Mouse (Mus musculus): Measurements from ENCODE around the gene Krt82. TPM values are rescaled to one million over a fixed set of nuclear protein-coding genes. Genes with fewer than 3 reads are reported as not detected.
A peak's percentile ranks its signal among the peaks of the same experiment; 100 is the strongest.

Krt82 gene
- not detected in 2 replicates for polyA plus RNA-seq (2015; fragmentation: Nextera tagmentation; extraction: Ambion mirVana)

DNA sequence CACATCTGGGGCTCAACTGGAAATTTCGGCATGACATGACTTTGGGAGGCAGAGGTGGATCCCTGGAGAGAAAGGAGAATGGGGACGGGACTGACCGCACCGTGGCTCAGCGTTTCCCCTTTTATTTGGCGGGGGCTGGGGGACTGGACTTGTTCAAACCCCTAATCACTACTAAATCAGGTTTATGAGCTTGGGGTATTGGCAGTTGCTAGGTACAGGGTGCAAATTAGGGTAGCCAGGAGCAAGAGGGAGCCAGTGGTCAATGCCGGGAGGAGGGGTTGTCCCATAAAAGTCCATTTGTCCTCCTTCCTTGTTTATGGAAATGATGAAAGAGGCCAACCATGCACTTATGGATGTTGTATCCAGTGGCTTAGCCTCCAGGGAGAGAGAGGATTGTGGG, at the start of gene Krt82:
Krt82 (minus strand) TSS at position 101 of the 400 bp plus-strand sequence.
- no peak within 1 kb of the TSS for H3K9ac ChIP-seq (replicated peaks; ENCODE audit: low read length)
- WGBS, result 59% methylated on average over 7 of the region's 7 CpGs

GRCm38 (mm10) chr15:101599123-101599522, 48.7 kb upstream of the Krt82 start:
- Histone ChIP-seq H3K27ac (ENCODE audit: low read length) (no peak overlapping the region), H3K4me3 (ENCODE audit: low read length) (no peak overlapping the region), H3K4me1 (ENCODE audit: insufficient read depth, low read length) (no peaks in the 10 kb centered on the region; the same call in 1 of the 2 replicates), H3K9ac (replicated peaks; ENCODE audit: low read length) (no peak overlapping the region), H3K4me2 (replicated peaks; ENCODE audit: low read depth, low read length) (no peak overlapping the region), H3K9me3 (ENCODE audit: low read length) (no peaks in the 10 kb centered on the region), H3K27me3 (ENCODE audit: insufficient read depth, low read length) (no peaks in the 10 kb centered on the region), H3K36me3 (ENCODE audit: insufficient read depth, low read length) (no peaks in the 10 kb centered on the region)
- 45% methylated on average over 6 of the region's 6 CpGs for WGBS
- no peak for ATAC-seq (ENCODE audit: low FRiP score, low TSS enrichment)

More for the DNA sequence above, at the start of gene Krt82:
- no peaks in the 10 kb centered on the region for H3K36me3 ChIP-seq (ENCODE audit: insufficient read depth, low read length)
- H3K4me3 ChIP-seq (ENCODE audit: low read length), result no peak within 1 kb of the TSS
- no peak for ATAC-seq (ENCODE audit: low FRiP score, low TSS enrichment)
- H3K9me3 ChIP-seq (ENCODE audit: low read length), result no peaks in the 10 kb centered on the region
- H3K4me1 ChIP-seq (ENCODE audit: insufficient read depth, low read length), result 0 out of 2 replicates have a peak, but pooled peaks cover 3% of the 10 kb centered on the region
- H3K4me2 ChIP-seq (replicated peaks; ENCODE audit: low read depth, low read length), result no peak within 1 kb of the TSS
- H3K27me3 ChIP-seq (ENCODE audit: insufficient read depth, low read length), result peaks cover 17% of the 10 kb centered on the region; the same call in 1 of the 2 replicates
- H3K27ac ChIP-seq (ENCODE audit: low read length), result no peak within 1 kb of the TSS

GRCm38 (mm10) chr15:101588216-101588615, 37.7 kb upstream of the Krt82 start:
- Histone ChIP-seq H3K9ac (replicated peaks; ENCODE audit: low read length) (no peak overlapping the region), H3K4me3 (ENCODE audit: low read length) (no peak overlapping the region), H3K27me3 (ENCODE audit: insufficient read depth, low read length) (no peaks in the 10 kb centered on the region), H3K36me3 (ENCODE audit: insufficient read depth, low read length) (no peaks in the 10 kb centered on the region), H3K9me3 (ENCODE audit: low read length) (no peaks in the 10 kb centered on the region), H3K4me1 (ENCODE audit: insufficient read depth, low read length) (no peaks in the 10 kb centered on the region), H3K27ac (ENCODE audit: low read length) (no peak overlapping the region), H3K4me2 (replicated peaks; ENCODE audit: low read depth, low read length) (no peak overlapping the region)
- ATAC-seq (ENCODE audit: low FRiP score, low TSS enrichment), result no peak
- WGBS, result 84% methylated on average over 10 of the region's 10 CpGs

GRCm38 (mm10) chr15:101584456-101584855, 34.0 kb upstream of the Krt82 start:
- no peak overlapping the region for H3K4me2 ChIP-seq (replicated peaks; ENCODE audit: low read depth, low read length)
- no peak overlapping the region for H3K4me3 ChIP-seq (ENCODE audit: low read length)
- H3K9ac ChIP-seq (replicated peaks; ENCODE audit: low read length), result no peak overlapping the region
- no peaks in the 10 kb centered on the region for H3K9me3 ChIP-seq (ENCODE audit: low read length)
- WGBS, result 24% methylated on average over 2 of the region's 2 CpGs
- no peak for ATAC-seq (ENCODE audit: low FRiP score, low TSS enrichment)
- H3K27ac ChIP-seq (ENCODE audit: low read length), result no peak overlapping the region
- no peaks in the 10 kb centered on the region for H3K27me3 ChIP-seq (ENCODE audit: insufficient read depth, low read length)
- no peaks in the 10 kb centered on the region for H3K36me3 ChIP-seq (ENCODE audit: insufficient read depth, low read length)
- no peaks in the 10 kb centered on the region for H3K4me1 ChIP-seq (ENCODE audit: insufficient read depth, low read length)

GRCm38 (mm10) chr15:101583211-101583965, 32.9 kb upstream of the Krt82 start:
- no peak overlapping the region for H3K27ac ChIP-seq (ENCODE audit: low read length)
- no peak overlapping the region for H3K4me2 ChIP-seq (replicated peaks; ENCODE audit: low read depth, low read length)
- H3K27me3 ChIP-seq (ENCODE audit: insufficient read depth, low read length), result no peaks in the 10 kb centered on the region
- H3K4me3 ChIP-seq (ENCODE audit: low read length), result no peak overlapping the region
- ATAC-seq (ENCODE audit: low FRiP score, low TSS enrichment), result no peak
- H3K4me1 ChIP-seq (ENCODE audit: insufficient read depth, low read length), result no peaks in the 10 kb centered on the region
- WGBS, result 80% methylated on average over 8 of the region's 8 CpGs
- no peak overlapping the region for H3K9ac ChIP-seq (replicated peaks; ENCODE audit: low read length)
- no peaks in the 10 kb centered on the region for H3K9me3 ChIP-seq (ENCODE audit: low read length)
- H3K36me3 ChIP-seq (ENCODE audit: insufficient read depth, low read length), result no peaks in the 10 kb centered on the region

DNA sequence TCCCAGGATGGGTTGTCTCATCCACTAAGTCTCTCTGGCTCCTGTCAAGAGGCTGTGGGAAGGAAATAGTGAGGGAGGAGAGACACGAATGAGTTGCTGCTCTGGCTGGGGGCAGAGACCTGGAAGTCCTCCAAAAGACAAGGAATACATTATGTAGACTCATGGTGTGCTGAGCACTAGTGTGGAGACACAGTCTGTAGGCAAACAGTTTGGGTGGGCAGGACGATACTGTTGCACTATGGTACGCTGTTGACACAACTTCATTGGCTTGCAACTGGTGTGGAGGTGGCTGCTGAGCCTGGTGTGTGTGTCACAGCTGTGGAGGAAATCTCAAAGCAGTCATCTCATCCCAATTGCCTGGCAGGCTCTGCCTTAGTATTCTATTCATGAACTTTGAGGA, 31.2 kb upstream of the Krt82 start:
- Histone ChIP-seq H3K36me3 (ENCODE audit: insufficient read depth, low read length) (no peaks in the 10 kb centered on the region), H3K27me3 (ENCODE audit: insufficient read depth, low read length) (no peaks in the 10 kb centered on the region), H3K4me2 (replicated peaks; ENCODE audit: low read depth, low read length) (no peak overlapping the region), H3K27ac (ENCODE audit: low read length) (no peak overlapping the region), H3K9ac (replicated peaks; ENCODE audit: low read length) (no peak overlapping the region), H3K4me1 (ENCODE audit: insufficient read depth, low read length) (no peaks in the 10 kb centered on the region), H3K4me3 (ENCODE audit: low read length) (no peak overlapping the region), H3K9me3 (ENCODE audit: low read length) (no peaks in the 10 kb centered on the region)
- 73% methylated on average over 3 of the region's 3 CpGs for WGBS
- no peak for ATAC-seq (ENCODE audit: low FRiP score, low TSS enrichment)

GRCm38 (mm10) chr15:101575506-101575905, 25.0 kb upstream of the Krt82 start:
- no peak for ATAC-seq (ENCODE audit: low FRiP score, low TSS enrichment)
- no peak overlapping the region for H3K27ac ChIP-seq (ENCODE audit: low read length)
- 78% methylated on average over 5 of the region's 5 CpGs for WGBS
- H3K4me1 ChIP-seq (ENCODE audit: insufficient read depth, low read length), result peaks cover 12% of the 10 kb centered on the region
- H3K4me2 ChIP-seq (replicated peaks; ENCODE audit: low read depth, low read length), result no peak overlapping the region
- no peak overlapping the region for H3K9ac ChIP-seq (replicated peaks; ENCODE audit: low read length)
- no peaks in the 10 kb centered on the region for H3K36me3 ChIP-seq (ENCODE audit: insufficient read depth, low read length)
- no peak overlapping the region for H3K4me3 ChIP-seq (ENCODE audit: low read length)
- H3K9me3 ChIP-seq (ENCODE audit: low read length), result no peaks in the 10 kb centered on the region
- H3K27me3 ChIP-seq (ENCODE audit: insufficient read depth, low read length), result no peaks in the 10 kb centered on the region

DNA sequence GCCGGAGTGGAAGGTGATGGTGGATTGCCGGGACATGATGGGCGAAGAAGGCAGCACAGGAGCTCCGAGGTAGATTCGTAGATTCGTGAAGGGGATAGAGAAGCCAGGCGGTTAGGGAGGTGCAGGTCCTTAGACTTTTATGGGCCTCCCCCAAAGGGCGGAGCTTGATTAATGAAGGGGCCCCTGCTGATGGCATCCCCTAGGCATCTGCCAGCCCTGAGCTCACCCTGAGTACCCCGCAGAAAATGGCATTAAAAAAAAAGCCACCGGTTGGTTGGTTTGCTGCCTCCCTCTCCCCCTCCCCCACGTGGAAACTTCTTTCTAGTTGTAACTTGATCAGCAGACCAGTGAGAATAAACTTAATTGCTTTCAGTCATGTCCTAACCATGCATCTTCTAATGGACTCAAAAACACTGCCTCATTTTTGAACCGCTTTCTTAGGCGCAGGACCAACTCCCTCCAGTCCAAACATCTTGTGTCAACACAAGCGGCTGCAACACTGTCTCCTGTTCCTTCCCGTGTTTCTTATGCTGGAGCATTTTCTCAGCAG, 23.4 kb upstream of the Krt82 start, which contains the start of gene Krt75:
Krt75 (minus strand) TSS at position 109 of the 550 bp plus-strand sequence.
- H3K9ac ChIP-seq (replicated peaks; ENCODE audit: low read length), result no peak within 1 kb of the TSS
- H3K4me1 ChIP-seq (ENCODE audit: insufficient read depth, low read length), result peaks cover 12% of the 10 kb centered on the region
- H3K9me3 ChIP-seq (ENCODE audit: low read length), result no peaks in the 10 kb centered on the region
- H3K27me3 ChIP-seq (ENCODE audit: insufficient read depth, low read length), result no peaks in the 10 kb centered on the region
- no peak within 1 kb of the TSS for H3K27ac ChIP-seq (ENCODE audit: low read length)
- no peak within 1 kb of the TSS for H3K4me3 ChIP-seq (ENCODE audit: low read length)
- peak within 1 kb of the TSS; percentile 15; the same call in 1 of the 2 replicates for H3K4me2 ChIP-seq (replicated peaks; ENCODE audit: low read depth, low read length)
- WGBS, result 38% methylated on average over 15 of the region's 15 CpGs
- no peaks in the 10 kb centered on the region for H3K36me3 ChIP-seq (ENCODE audit: insufficient read depth, low read length)
- peak; percentile 61 for ATAC-seq (ENCODE audit: low FRiP score, low TSS enrichment)

DNA sequence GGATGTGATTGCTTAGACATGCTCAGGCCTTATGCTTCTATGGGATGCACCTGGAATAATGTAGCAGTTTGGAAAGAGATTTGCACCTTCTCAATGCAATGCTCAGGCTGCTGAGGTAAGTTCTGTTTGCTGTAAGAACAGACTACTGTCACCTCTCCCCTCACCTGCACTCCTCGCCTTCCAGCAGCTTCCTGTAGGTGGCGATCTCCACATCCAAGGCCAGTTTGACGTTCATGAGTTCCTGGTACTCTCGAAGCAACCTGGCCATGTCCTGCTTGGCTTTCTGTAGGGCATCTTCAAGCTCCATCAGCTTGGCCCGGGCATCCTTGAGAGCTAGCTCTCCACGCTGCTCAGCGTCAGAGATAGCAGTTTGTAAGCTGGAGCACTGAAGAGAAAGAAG, 17.3 kb upstream of the Krt82 start:
- Histone ChIP-seq H3K4me3 (ENCODE audit: low read length) (no peak overlapping the region), H3K9me3 (ENCODE audit: low read length) (no peaks in the 10 kb centered on the region), H3K36me3 (ENCODE audit: insufficient read depth, low read length) (no peaks in the 10 kb centered on the region), H3K9ac (replicated peaks; ENCODE audit: low read length) (no peak overlapping the region), H3K4me2 (replicated peaks; ENCODE audit: low read depth, low read length) (no peak overlapping the region), H3K27me3 (ENCODE audit: insufficient read depth, low read length) (no peaks in the 10 kb centered on the region), H3K27ac (ENCODE audit: low read length) (no peak overlapping the region), H3K4me1 (ENCODE audit: insufficient read depth, low read length) (no peaks in the 10 kb centered on the region)
- WGBS, result 53% methylated on average over 7 of the region's 7 CpGs
- no peak for ATAC-seq (ENCODE audit: low FRiP score, low TSS enrichment)

GRCm38 (mm10) chr15:101562850-101563249, 12.4 kb upstream of the Krt82 start, which contains the start of gene Krt90:
Gene Krt90 (minus strand): TSS chr15:101562950.
- H3K9me3 ChIP-seq (ENCODE audit: low read length), result no peaks in the 10 kb centered on the region
- no peak within 1 kb of the TSS for H3K4me3 ChIP-seq (ENCODE audit: low read length)
- WGBS, result 65% methylated on average over 5 of the region's 5 CpGs
- no peaks in the 10 kb centered on the region for H3K36me3 ChIP-seq (ENCODE audit: insufficient read depth, low read length)
- no peak within 1 kb of the TSS for H3K4me2 ChIP-seq (replicated peaks; ENCODE audit: low read depth, low read length)
- no peak within 1 kb of the TSS for H3K27ac ChIP-seq (ENCODE audit: low read length)
- ATAC-seq (ENCODE audit: low FRiP score, low TSS enrichment), result no peak
- H3K4me1 ChIP-seq (ENCODE audit: insufficient read depth, low read length), result peaks cover 7% of the 10 kb centered on the region
- no peak within 1 kb of the TSS for H3K9ac ChIP-seq (replicated peaks; ENCODE audit: low read length)
- no peaks in the 10 kb centered on the region for H3K27me3 ChIP-seq (ENCODE audit: insufficient read depth, low read length)
